Mouse (Mus musculus) midbrain, postnatal 0 days (tissue): ENCODE data around the gene Hectd4. TPM values are rescaled to one million over a fixed set of nuclear protein-coding genes. Genes with fewer than 3 reads are reported as not detected.

Source experiments
- ATAC-seq: fragments of 200-750 bp; cut with Nextera tagmentation; 2 replicates; pipeline ENCODE4 v1.8.0; 2017; ENCODE audit warnings: moderate number of reproducible peaks, mild to moderate bottlenecking, moderate TSS enrichment, moderate library complexity; ENCODE audit not compliant: low FRiP score
- DNase-seq: peaks from one replicate; pipeline ENCODE4 v3.0.0-alpha.2; 2015; ENCODE audit warnings: low spot score
- H3K27ac ChIP-seq: fragments of 300-500 bp; sonication (generic); 2 replicates; pipeline ENCODE4 v1.5.1; 2014; ENCODE audit warnings: low read depth, mild to moderate bottlenecking, low read length, mixed read lengths
- H3K27me3 ChIP-seq: fragments of 300-500 bp; sonication (generic); 2 replicates; pipeline ENCODE4 v1.6.1; 2014; ENCODE audit warnings: low read length, control low read depth, mixed read lengths; ENCODE audit not compliant: insufficient read depth
- H3K36me3 ChIP-seq: fragments of 300-500 bp; sonication (generic); 2 replicates; pipeline ENCODE4 v1.6.1; 2014; ENCODE audit warnings: low read length, control low read depth, mixed read lengths; ENCODE audit not compliant: insufficient read depth
- H3K4me1 ChIP-seq: fragments of 300-500 bp; sonication (generic); 2 replicates; pipeline ENCODE4 v1.6.1; 2014; ENCODE audit warnings: mild to moderate bottlenecking, control low read depth, antibody characterized with exemption, low read length, mixed read lengths; ENCODE audit not compliant: insufficient read depth
- H3K4me2 ChIP-seq: fragments of 300-500 bp; sonication (generic); 2 replicates; pipeline ENCODE4 v1.6.1; 2014; ENCODE audit warnings: low read depth, mild to moderate bottlenecking, low read length, mixed read lengths; ENCODE audit not compliant: poor library complexity, severe bottlenecking
- H3K4me3 ChIP-seq: fragments of 300-500 bp; sonication (generic); 2 replicates; pipeline ENCODE4 v1.5.1; 2014; ENCODE audit warnings: low read depth, mild to moderate bottlenecking, low read length, moderate library complexity
- H3K9ac ChIP-seq: fragments of 300-500 bp; sonication (generic); replicated peaks from 2 replicates; pipeline ENCODE4 v1.6.1; 2014; ENCODE audit warnings: mild to moderate bottlenecking, low read length, moderate library complexity, mixed read lengths; ENCODE audit not compliant: poor library complexity, severe bottlenecking
- H3K9me3 ChIP-seq: fragments of 300-500 bp; sonication (generic); 2 replicates; pipeline ENCODE4 v1.6.1; 2016; ENCODE audit warnings: low read length, control low read depth
- CTCF ChIP-seq: IDR thresholded peaks from 2 replicates; pipeline ENCODE4 v1.5.1; 2016; ENCODE audit warnings: antibody characterized with exemption, mild to moderate bottlenecking
- WGBS: fragments of 180-500 bp; shearing (Covaris S2); extraction: QIAGEN DNeasy Blood & Tissue Kit; methylation state at CpG from one replicate; pipeline ENCODE4 v1.1.7; 2014; 5-methylcytosine and 5-hydroxymethylcytosine counted together
- polyA plus RNA-seq: library from polyadenylated mRNA; unstranded; fragments of >200 nt; fragmentation: Nextera tagmentation; extraction: Ambion mirVana; gene quantifications from 2 replicates; pipeline ENCODE4 v1.2.1, GENCODE M21; 2015
- total RNA-seq: library from RNA; depleted of rRNA; stranded (reverse); fragments of >200 nt; gene quantifications from 2 replicates; pipeline ENCODE4 v1.2.3, GENCODE M21; 2014

Gene Hectd4
- total and polyA plus RNA-seq, 2 experiments from 2014 or later: 17.9 to 141 TPM

GRCm38 (mm10) chr5:121242261-121242660 is 22.2 kb downstream of the Hectd4 start:
- Histone ChIP-seq H3K36me3 (no peaks in the 10 kb centered on the region), H3K4me1 (no peaks in the 10 kb centered on the region), H3K4me3 (no peak overlapping the region), H3K9ac (no peak overlapping the region), H3K27me3 (no peaks in the 10 kb centered on the region), H3K9me3 (no peaks in the 10 kb centered on the region), H3K4me2 (no peak overlapping the region), H3K27ac (no peak overlapping the region)
- 58% methylated on average over 1 of the region's 1 CpGs for WGBS
- DNase-seq (no peak), ATAC-seq (no peak)
- no peak for TF ChIP-seq CTCF

GRCm38 (mm10) chr5:121242701-121243100 is 22.7 kb downstream of the Hectd4 start:
- no peaks in the 10 kb centered on the region for H3K27me3 ChIP-seq
- TF ChIP-seq CTCF: no peak
- DNase-seq (no peak), ATAC-seq (no peak)
- no peaks in the 10 kb centered on the region for H3K4me1 ChIP-seq
- H3K4me2 ChIP-seq: no peak overlapping the region
- no peaks in the 10 kb centered on the region for H3K9me3 ChIP-seq
- H3K27ac ChIP-seq: no peak overlapping the region
- no peak overlapping the region for H3K9ac ChIP-seq
- no peaks in the 10 kb centered on the region for H3K36me3 ChIP-seq
- WGBS: 92% methylated on average over 1 of the region's 1 CpGs
- no peak overlapping the region for H3K4me3 ChIP-seq

- Histone ChIP-seq H3K4me1 (no peaks in the 10 kb centered on the region), H3K9me3 (no peaks in the 10 kb centered on the region), H3K4me3 (no peak overlapping the region), H3K4me2 (no peak overlapping the region), H3K9ac (no peak overlapping the region), H3K36me3 (no peaks in the 10 kb centered on the region), H3K27ac (no peak overlapping the region), H3K27me3 (no peaks in the 10 kb centered on the region)
- ATAC-seq (no peak), DNase-seq (no peak)
- TF ChIP-seq CTCF: no peak
- WGBS: 100% methylated on average over 1 of the region's 1 CpGs
These were observed 23.8 kb downstream of the Hectd4 start for GRCm38 (mm10) chr5:121243676-121244364.

DNA sequence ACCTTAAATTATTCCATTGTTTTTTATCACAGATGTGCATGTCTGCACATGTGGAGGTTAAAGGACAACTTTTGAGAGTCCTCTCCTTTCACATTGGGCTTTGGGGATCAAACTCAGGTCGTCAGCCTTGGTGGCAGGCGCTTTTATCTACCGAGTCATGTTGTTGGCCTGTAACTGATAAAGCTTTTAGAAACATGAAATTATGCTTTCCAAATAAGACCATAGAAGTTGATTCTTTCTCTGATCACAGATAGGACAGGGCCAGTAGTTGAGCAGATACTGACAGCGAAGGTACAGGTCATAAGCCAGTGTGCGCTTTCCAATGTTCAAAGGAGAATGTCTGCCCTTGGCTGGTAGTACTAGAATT is 24.3 kb downstream of the Hectd4 start:
- no peaks in the 10 kb centered on the region for H3K4me1 ChIP-seq
- DNase-seq (no peak), ATAC-seq (no peak)
- 95% methylated on average over 5 of the region's 5 CpGs for WGBS
- H3K9me3 ChIP-seq: no peaks in the 10 kb centered on the region
- H3K27me3 ChIP-seq: no peaks in the 10 kb centered on the region
- H3K4me3 ChIP-seq: no peak overlapping the region
- H3K27ac ChIP-seq: no peak overlapping the region
- no peak overlapping the region for H3K9ac ChIP-seq
- H3K4me2 ChIP-seq: no peak overlapping the region
- no peak for TF ChIP-seq CTCF
- no peaks in the 10 kb centered on the region for H3K36me3 ChIP-seq

- Histone ChIP-seq H3K9ac (no peak overlapping the region), H3K27me3 (no peaks in the 10 kb centered on the region), H3K4me1 (no peaks in the 10 kb centered on the region), H3K4me3 (no peak overlapping the region), H3K4me2 (no peak overlapping the region), H3K27ac (no peak overlapping the region), H3K36me3 (no peaks in the 10 kb centered on the region), H3K9me3 (no peaks in the 10 kb centered on the region)
- DNase-seq (no peak), ATAC-seq (no peak)
- 88% methylated on average over 7 of the region's 7 CpGs for WGBS
- no peak for TF ChIP-seq CTCF
These were observed 25.2 kb downstream of the Hectd4 start for GRCm38 (mm10) chr5:121245201-121245600.

GRCm38 (mm10) chr5:121248766-121249394 is 28.9 kb downstream of the Hectd4 start:
- Histone ChIP-seq H3K4me1 (no peaks in the 10 kb centered on the region), H3K36me3 (no peaks in the 10 kb centered on the region; the same call in 1 of the 2 replicates), H3K9ac (no peak overlapping the region), H3K27me3 (no peaks in the 10 kb centered on the region), H3K9me3 (no peaks in the 10 kb centered on the region), H3K4me3 (no peak overlapping the region), H3K27ac (no peak overlapping the region), H3K4me2 (no peak overlapping the region)
- TF ChIP-seq CTCF: no peak
- DNase-seq (no peak), ATAC-seq (no peak)
- WGBS: 84% methylated on average over 3 of the region's 3 CpGs
